Mouse (Mus musculus) inflammation-experienced regulatory T-cells, adult 16 weeks (primary cell): Measurements from ENCODE around the gene Slc30a4. TPM values are rescaled to one million over a fixed set of nuclear protein-coding genes. Genes with fewer than 3 reads are reported as not detected.

Experiments
- polyA plus RNA-seq: library from polyadenylated mRNA; unstranded; fragments of 100-300 nt; shearing (Covaris generic); gene quantifications from one replicate; pipeline ENCODE4 v1.2.1, GENCODE M21; 2017

Slc30a4 gene
- 0.13 TPM for polyA plus RNA-seq

GRCm38 (mm10) chr2:122702181-122703036 lies at the start of gene Slc30a4:
Gene Slc30a4, minus strand, starts transcription at chr2:122702663.

GRCm38 (mm10) chr2:122737894-122738830 lies 35.7 kb upstream of the Slc30a4 start, which contains the start of gene Bloc1s6:
Gene Bloc1s6, plus strand, starts transcription at chr2:122738503.

GRCm38 (mm10) chr2:122636686-122637085 lies 65.8 kb downstream of the Slc30a4 start, which contains the start of gene AA467197:
Gene AA467197, plus strand, starts transcription at chr2:122636986.

Other genes starting within 250 kb of the Slc30a4 start
- gene Gm14085, start 217.7 kb downstream of the Slc30a4 start, polyA plus RNA-seq, result 98.5 TPM
- gene Gatm, start 91.4 kb downstream of the Slc30a4 start, polyA plus RNA-seq, result 1.3 TPM
- not detected for gene AA467197, start 65.7 kb downstream of the Slc30a4 start, polyA plus RNA-seq
- 66.5 TPM for gene Bloc1s6, start 35.8 kb upstream of the Slc30a4 start, polyA plus RNA-seq
- gene Sqor, start 62.6 kb upstream of the Slc30a4 start, polyA plus RNA-seq, result 25.2 TPM